Mouse (Mus musculus): ENCODE results near the gene Ifit3b.
"Not testable (repeated sequence)": the region's sequence is repeated elsewhere in the genome, so short reads cannot be mapped to it uniquely, and the experiment has no call there.

Gene Ifit3b

GRCm38 (mm10) chr19:34607237-34608051, at the start of gene Ifit3b:
TSS of gene Ifit3b (plus strand) at chr19:34607970.
- in situ Hi-C loops (cut with MboI, MseI): not testable (repeated sequence)

GRCm38 (mm10) chr19:34562556-34562955, 45.2 kb upstream of the Ifit3b start:
- in situ Hi-C loops (cut with MboI, MseI): loop anchor here in 1 of 2 experiments (10.0 kb wide), 1 partner anchor 58 kb away; no protein-coding TSS in a partner anchor

GRCm38 (mm10) chr19:34566178-34566784, 41.5 kb upstream of the Ifit3b start:
- in situ Hi-C loops (cut with MboI, MseI): loop anchor here in 1 of 2 experiments (10.0 kb wide), 1 partner anchor 61 kb away; no protein-coding TSS in a partner anchor

- in situ Hi-C loops (cut with MboI, MseI): loop anchor here in 1 of 2 experiments (10.0 kb wide), 1 partner anchor 64 kb away; no protein-coding TSS in a partner anchor
Observed at GRCm38 (mm10) chr19:34568988-34569895, 38.5 kb upstream of the Ifit3b start.

- in situ Hi-C loops (cut with MboI, MseI): loop anchor here in 1 of 2 experiments (10.0 kb wide), 1 partner anchor 65 kb away; no protein-coding TSS in a partner anchor
Observed at GRCm38 (mm10) chr19:34569896-34570476, 37.8 kb upstream of the Ifit3b start.

- in situ Hi-C loops (cut with MboI, MseI): no loop called here
Observed at GRCm38 (mm10) chr19:34571080-34571479, 36.7 kb upstream of the Ifit3b start.

GRCm38 (mm10) chr19:34573650-34574049, 34.1 kb upstream of the Ifit3b start:
- in situ Hi-C loops (cut with MboI, MseI): no loop called here

- in situ Hi-C loops (cut with MboI, MseI): no loop called here
Observed at GRCm38 (mm10) chr19:34577121-34577520, 30.6 kb upstream of the Ifit3b start.

GRCm38 (mm10) chr19:34582696-34583095, 25.1 kb upstream of the Ifit3b start:
- in situ Hi-C loops (cut with MboI, MseI): not testable (repeated sequence)

GRCm38 (mm10) chr19:34583126-34583766, 24.5 kb upstream of the Ifit3b start, which contains the start of gene Ifit3:
TSS of gene Ifit3 (plus strand) at chr19:34583531.
- in situ Hi-C loops (cut with MboI, MseI): not testable (repeated sequence)

GRCm38 (mm10) chr19:34585740-34586458, 21.9 kb upstream of the Ifit3b start:
- in situ Hi-C loops (cut with MboI, MseI): not testable (repeated sequence)

- in situ Hi-C loops (cut with MboI, MseI): not testable (repeated sequence)
Observed at GRCm38 (mm10) chr19:34587898-34588692, 19.7 kb upstream of the Ifit3b start.

- in situ Hi-C loops (cut with MboI, MseI): no loop called here
Observed at GRCm38 (mm10) chr19:34588959-34589358, 18.8 kb upstream of the Ifit3b start.

GRCm38 (mm10) chr19:34593456-34593855, 14.3 kb upstream of the Ifit3b start:
- in situ Hi-C loops (cut with MboI, MseI): no loop called here

GRCm38 (mm10) chr19:34594523-34594922, 13.2 kb upstream of the Ifit3b start:
- in situ Hi-C loops (cut with MboI, MseI): not testable (repeated sequence)

- in situ Hi-C loops (cut with MboI, MseI): no loop called here
Observed at GRCm38 (mm10) chr19:34596811-34597210, 11.0 kb upstream of the Ifit3b start.

- in situ Hi-C loops (cut with MboI, MseI): no loop called here
Observed at GRCm38 (mm10) chr19:34598341-34598740, 9.4 kb upstream of the Ifit3b start.

GRCm38 (mm10) chr19:34599250-34599649, 8.5 kb upstream of the Ifit3b start:
- in situ Hi-C loops (cut with MboI, MseI): not testable (repeated sequence)

GRCm38 (mm10) chr19:34601888-34602287, 5.9 kb upstream of the Ifit3b start, which contains the start of gene Ifit1bl1:
TSS of gene Ifit1bl1 (minus strand) at chr19:34601956.
- in situ Hi-C loops (cut with MboI, MseI): not testable (repeated sequence)

Data from T-helper 17 cell (primary cell).